Mouse (Mus musculus) forebrain, embryonic 13.5 days (tissue): ENCODE data around the gene Galp. TPM values are rescaled to one million over a fixed set of nuclear protein-coding genes. Genes with fewer than 3 reads are reported as not detected.
"Not testable (repeated sequence)": the region's sequence is repeated elsewhere in the genome, so short reads cannot be mapped to it uniquely, and the experiment has no call there.

ENCODE experiments used
- ATAC-seq: fragments of 200-750 bp; cut with Nextera tagmentation; 2 replicates; pipeline ENCODE4 v1.8.0; 2017
- H3K27ac ChIP-seq: fragments of 300-500 bp; sonication (generic); 2 replicates; pipeline ENCODE4 v1.5.1; 2015; ENCODE audit warnings: inconsistent platforms, mild to moderate bottlenecking, moderate library complexity
- H3K27me3 ChIP-seq: fragments of 300-500 bp; sonication (generic); 2 replicates; pipeline ENCODE4 v1.6.1; 2015; ENCODE audit warnings: mild to moderate bottlenecking, inconsistent platforms
- H3K36me3 ChIP-seq: fragments of 300-500 bp; sonication (generic); 2 replicates; pipeline ENCODE4 v1.6.1; 2015; ENCODE audit warnings: mild to moderate bottlenecking, inconsistent platforms; ENCODE audit not compliant: poor library complexity, severe bottlenecking
- H3K4me1 ChIP-seq: fragments of 300-500 bp; sonication (generic); 2 replicates; pipeline ENCODE4 v1.6.1; 2015; ENCODE audit warnings: inconsistent platforms
- H3K4me2 ChIP-seq: fragments of 300-500 bp; sonication (generic); 2 replicates; pipeline ENCODE4 v1.6.1; 2015; ENCODE audit warnings: inconsistent platforms, mild to moderate bottlenecking, moderate library complexity
- H3K4me3 ChIP-seq: fragments of 300-500 bp; sonication (generic); 2 replicates; pipeline ENCODE4 v1.5.1; 2015; ENCODE audit warnings: mild to moderate bottlenecking, inconsistent platforms
- H3K9ac ChIP-seq: fragments of 300-500 bp; sonication (generic); 2 replicates; pipeline ENCODE4 v1.6.1; 2015; ENCODE audit warnings: mild to moderate bottlenecking, inconsistent platforms
- H3K9me3 ChIP-seq: fragments of 300-500 bp; sonication (generic); replicated peaks from 2 replicates; pipeline ENCODE4 v1.6.1; 2016; ENCODE audit warnings: inconsistent platforms
- WGBS: fragments of 180-500 bp; shearing (Covaris S2); methylation state at CpG from one replicate; pipeline ENCODE4 v1.1.7; 2015; 5-methylcytosine and 5-hydroxymethylcytosine counted together
- polyA plus RNA-seq: library from polyadenylated mRNA; unstranded; fragments of >200 nt; fragmentation: Nextera tagmentation; extraction: Ambion mirVana; gene quantifications from 2 replicates; pipeline ENCODE4 v1.2.1, GENCODE M21; 2015

Galp gene
- polyA plus RNA-seq, 1 experiment from 2014 or later = not detected

DNA sequence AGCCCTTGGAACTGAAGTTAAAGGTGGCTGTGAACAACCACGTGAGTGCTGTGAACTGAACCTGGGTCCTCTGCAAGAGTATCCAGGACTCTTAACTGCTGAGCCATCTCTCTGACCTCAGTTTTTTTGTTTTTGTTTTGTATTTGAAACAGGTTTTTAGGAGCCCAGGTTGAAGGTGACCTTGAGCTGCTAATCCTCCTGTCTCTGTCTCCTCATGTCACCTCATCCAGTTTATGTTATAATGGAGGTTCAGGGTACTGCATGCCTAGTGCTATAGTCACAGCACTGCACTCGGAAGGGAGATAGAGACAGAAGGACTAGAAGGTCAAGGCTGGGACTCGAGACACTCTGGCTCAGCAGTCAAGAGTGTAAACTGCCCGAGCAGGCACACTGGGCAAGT lies 34.7 kb upstream of the Galp start:
- 84% methylated on average over 4 of the region's 4 CpGs for WGBS
- no peak for ATAC-seq

DNA sequence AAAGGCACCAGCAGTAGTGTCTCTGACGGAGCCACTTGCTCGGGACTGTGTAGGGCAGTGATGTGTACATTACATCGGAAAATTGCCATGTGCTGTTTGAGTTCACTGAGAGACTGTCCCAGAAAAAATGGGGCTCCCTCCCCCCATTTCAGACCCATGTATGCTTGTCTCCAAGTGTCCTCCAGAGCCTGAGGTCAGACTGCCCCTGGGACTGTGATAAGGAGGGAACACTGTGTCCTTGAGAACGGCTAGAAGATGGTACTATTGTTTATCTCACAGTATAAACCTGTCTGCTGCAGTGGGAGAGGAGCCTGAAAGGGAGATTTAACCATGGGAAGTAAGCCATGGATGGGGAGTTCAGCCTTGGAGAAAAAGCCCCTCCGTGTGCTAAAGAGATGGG lies 32.2 kb upstream of the Galp start:
- 68% methylated on average over 5 of the region's 5 CpGs for WGBS
- no peaks in the 10 kb centered on the region for H3K4me1 ChIP-seq
- no peaks in the 10 kb centered on the region for H3K27me3 ChIP-seq
- H3K27ac ChIP-seq = no peak overlapping the region
- H3K4me3 ChIP-seq = no peak overlapping the region
- no peak for ATAC-seq
- no peak overlapping the region for H3K4me2 ChIP-seq
- no peaks in the 10 kb centered on the region for H3K36me3 ChIP-seq
- H3K9ac ChIP-seq = no peak overlapping the region
- H3K9me3 ChIP-seq = no peaks in the 10 kb centered on the region

More for the DNA sequence above, 34.7 kb upstream of the Galp start:
- no peaks in the 10 kb centered on the region for H3K36me3 ChIP-seq
- no peak overlapping the region for H3K9ac ChIP-seq
- H3K4me2 ChIP-seq = no peak overlapping the region
- H3K27me3 ChIP-seq = no peaks in the 10 kb centered on the region
- H3K27ac ChIP-seq = no peak overlapping the region
- no peaks in the 10 kb centered on the region for H3K9me3 ChIP-seq
- no peak overlapping the region for H3K4me3 ChIP-seq
- H3K4me1 ChIP-seq = no peaks in the 10 kb centered on the region

DNA sequence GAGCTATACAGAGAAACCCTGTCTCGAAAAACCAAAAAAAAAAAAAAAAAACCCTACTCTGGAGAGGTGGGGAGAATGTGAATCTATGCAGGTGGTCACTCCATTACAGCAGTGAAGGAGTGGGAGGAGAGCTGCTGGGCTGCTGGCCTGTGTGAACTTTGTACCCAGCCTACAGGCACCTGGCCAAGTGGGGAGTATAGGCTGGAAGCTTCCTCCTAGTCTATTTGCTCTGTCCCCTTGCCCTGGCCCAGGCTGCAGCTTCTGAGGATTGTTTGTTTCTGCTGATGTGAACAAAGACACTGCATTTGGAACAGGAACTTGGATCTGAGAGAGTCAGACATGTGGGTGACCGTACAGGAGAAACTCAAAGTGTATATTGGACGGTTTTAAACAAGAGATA lies 27.5 kb upstream of the Galp start:
- H3K4me1 ChIP-seq = peaks cover 15% of the 10 kb centered on the region
- peaks cover 4% of the 10 kb centered on the region; the same call in 1 of the 2 replicates for H3K36me3 ChIP-seq
- H3K4me2 ChIP-seq = no peak overlapping the region
- 72% methylated on average over 3 of the region's 3 CpGs for WGBS
- no peak for ATAC-seq
- no peaks in the 10 kb centered on the region for H3K9me3 ChIP-seq
- H3K27me3 ChIP-seq = no peaks in the 10 kb centered on the region
- no peak overlapping the region for H3K4me3 ChIP-seq
- H3K27ac ChIP-seq = no peak overlapping the region
- no peak overlapping the region for H3K9ac ChIP-seq

DNA sequence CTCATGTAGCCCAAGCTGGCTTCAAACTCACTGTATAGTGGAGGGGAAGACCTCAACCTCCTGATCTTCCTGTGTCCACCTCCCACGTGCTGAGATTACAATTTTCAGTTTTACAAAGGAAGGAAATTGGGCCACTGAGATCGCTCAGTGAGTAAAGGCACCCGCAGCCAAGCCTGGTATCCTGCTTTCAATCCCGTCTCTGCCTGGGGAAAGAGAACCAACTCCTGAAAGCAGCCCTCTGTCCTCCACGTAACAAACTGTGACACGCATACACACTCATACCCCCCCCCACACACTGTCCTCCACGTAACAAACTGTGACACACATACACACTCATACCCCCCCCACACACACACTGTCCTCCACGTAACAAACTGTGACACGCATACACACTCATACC lies 26.5 kb upstream of the Galp start:
- 89% methylated on average over 9 of the region's 9 CpGs for WGBS
- peaks cover 14% of the 10 kb centered on the region; the same call in 1 of the 2 replicates for H3K36me3 ChIP-seq
- peaks cover 15% of the 10 kb centered on the region for H3K4me1 ChIP-seq
- H3K27me3 ChIP-seq = no peaks in the 10 kb centered on the region
- H3K9me3 ChIP-seq = no peaks in the 10 kb centered on the region
- H3K4me2 ChIP-seq = no peak overlapping the region
- no peak for ATAC-seq
- no peak overlapping the region for H3K27ac ChIP-seq
- H3K9ac ChIP-seq = no peak overlapping the region
- no peak overlapping the region for H3K4me3 ChIP-seq

DNA sequence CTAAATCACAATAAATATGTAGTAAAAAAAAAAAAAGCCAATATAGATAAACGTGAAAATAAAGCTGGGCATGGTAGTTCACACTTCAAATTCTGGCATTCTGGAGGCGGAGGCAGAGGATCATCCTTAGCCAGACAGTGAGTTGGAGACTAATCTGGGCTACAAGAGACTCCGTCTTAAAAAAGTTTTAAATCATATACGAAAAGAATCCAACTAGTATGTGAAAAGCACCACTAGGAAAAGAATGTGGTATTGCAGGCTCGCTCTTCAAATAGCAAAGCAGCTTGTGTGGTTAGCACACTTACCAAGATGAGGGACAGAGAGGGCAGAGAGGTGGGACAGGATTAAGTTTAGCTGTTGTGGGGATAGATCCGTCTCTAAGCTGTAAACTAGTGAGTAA lies 26.0 kb upstream of the Galp start:
- Histone ChIP-seq H3K4me3 (peak overlapping the region; percentile 58; the same call in 1 of the 2 replicates), H3K4me2 (peak overlapping the region; percentile 77), H3K4me1 (peaks cover 15% of the 10 kb centered on the region), H3K36me3 (peaks cover 18% of the 10 kb centered on the region; the same call in 1 of the 2 replicates), H3K27me3 (no peaks in the 10 kb centered on the region), H3K9ac (peak overlapping the region; percentile 68), H3K9me3 (no peaks in the 10 kb centered on the region), H3K27ac (peak overlapping the region; percentile 82; the same call in 1 of the 2 replicates)
- 46% methylated on average over 6 of the region's 6 CpGs for WGBS
- no peak for ATAC-seq

DNA sequence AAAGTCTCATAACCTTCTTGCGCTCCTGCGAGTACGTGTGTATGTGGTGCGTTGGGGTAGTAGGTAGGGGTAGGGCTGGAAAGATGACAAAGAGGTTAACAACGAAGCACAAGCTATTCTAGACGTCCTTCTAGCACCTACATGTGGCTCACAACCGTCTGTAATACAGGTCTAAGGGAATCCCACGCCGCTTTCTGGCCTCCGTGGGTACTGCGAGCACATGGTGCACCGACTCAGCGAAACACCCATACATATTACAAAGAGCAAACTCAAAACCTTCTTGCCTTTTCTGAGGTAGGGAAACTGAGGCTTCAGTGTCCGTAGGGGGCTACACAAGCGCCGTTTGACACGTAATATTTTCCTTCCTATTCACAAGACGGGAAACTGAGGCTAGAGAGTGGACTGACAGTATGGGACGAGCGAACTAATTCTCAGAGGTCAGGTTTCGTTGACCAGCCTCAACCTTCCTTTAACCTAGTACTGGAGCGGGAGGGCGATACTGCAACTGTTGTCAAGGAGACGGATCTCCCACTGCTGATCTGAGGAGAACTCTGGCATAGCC lies 25.4 kb upstream of the Galp start:
- peak overlapping the region; percentile 77 for H3K4me2 ChIP-seq
- ATAC-seq = peak; percentile 44
- H3K4me3 ChIP-seq = peak overlapping the region; percentile 58
- no peaks in the 10 kb centered on the region for H3K9me3 ChIP-seq
- peaks cover 20% of the 10 kb centered on the region; the same call in 1 of the 2 replicates for H3K36me3 ChIP-seq
- H3K27ac ChIP-seq = peak overlapping the region; percentile 82
- WGBS = under 1% methylated on average over 24 of the region's 24 CpGs
- H3K9ac ChIP-seq = peak overlapping the region; percentile 68
- H3K27me3 ChIP-seq = no peaks in the 10 kb centered on the region
- H3K4me1 ChIP-seq = peaks cover 15% of the 10 kb centered on the region

DNA sequence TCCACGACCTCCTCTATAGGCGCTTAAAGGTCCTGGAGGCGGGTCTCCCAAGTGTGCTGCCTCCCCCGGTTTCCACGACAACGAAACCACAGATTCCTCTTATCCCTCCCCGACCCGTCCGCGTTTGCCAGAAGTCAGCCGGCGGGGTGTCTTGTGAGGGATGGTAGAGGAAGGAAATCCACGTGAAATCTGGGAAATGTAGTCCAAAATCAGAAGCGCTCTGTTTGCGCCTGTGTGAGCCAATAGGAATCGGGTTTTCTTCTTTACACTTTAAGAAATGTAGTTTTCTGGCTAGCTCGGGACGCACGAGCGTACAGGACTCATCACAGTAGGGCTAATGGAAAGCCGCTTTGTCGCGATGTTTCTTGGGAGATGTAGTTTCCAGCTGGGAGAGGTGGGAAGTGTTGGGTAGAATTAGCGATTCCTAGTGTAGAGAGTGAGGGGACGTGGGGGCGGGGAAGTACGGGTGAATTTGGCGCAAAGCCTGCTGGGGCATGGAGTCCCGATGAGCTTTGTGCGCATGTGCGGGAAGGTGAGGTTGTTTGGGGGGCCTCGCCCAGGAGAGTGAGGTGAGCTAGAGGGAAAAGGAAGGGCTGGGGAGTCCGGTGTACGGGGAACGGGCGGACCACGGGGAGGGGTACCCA lies 24.8 kb upstream of the Galp start, which contains the start of gene Zfp444:
Gene Zfp444, plus strand, starts transcription at position 221 of the 644 bp plus-strand sequence.
- Histone ChIP-seq H3K36me3 (peaks cover 20% of the 10 kb centered on the region; the same call in 1 of the 2 replicates), H3K4me3 (peak within 1 kb of the TSS; percentile 58), H3K4me1 (peaks cover 15% of the 10 kb centered on the region), H3K9me3 (no peaks in the 10 kb centered on the region), H3K9ac (peak within 1 kb of the TSS; percentile 74), H3K27ac (peak within 1 kb of the TSS; percentile 82), H3K4me2 (peak within 1 kb of the TSS; percentile 77), H3K27me3 (no peaks in the 10 kb centered on the region)
- under 1% methylated on average over 37 of the region's 37 CpGs for WGBS
- peak; percentile 96 for ATAC-seq

DNA sequence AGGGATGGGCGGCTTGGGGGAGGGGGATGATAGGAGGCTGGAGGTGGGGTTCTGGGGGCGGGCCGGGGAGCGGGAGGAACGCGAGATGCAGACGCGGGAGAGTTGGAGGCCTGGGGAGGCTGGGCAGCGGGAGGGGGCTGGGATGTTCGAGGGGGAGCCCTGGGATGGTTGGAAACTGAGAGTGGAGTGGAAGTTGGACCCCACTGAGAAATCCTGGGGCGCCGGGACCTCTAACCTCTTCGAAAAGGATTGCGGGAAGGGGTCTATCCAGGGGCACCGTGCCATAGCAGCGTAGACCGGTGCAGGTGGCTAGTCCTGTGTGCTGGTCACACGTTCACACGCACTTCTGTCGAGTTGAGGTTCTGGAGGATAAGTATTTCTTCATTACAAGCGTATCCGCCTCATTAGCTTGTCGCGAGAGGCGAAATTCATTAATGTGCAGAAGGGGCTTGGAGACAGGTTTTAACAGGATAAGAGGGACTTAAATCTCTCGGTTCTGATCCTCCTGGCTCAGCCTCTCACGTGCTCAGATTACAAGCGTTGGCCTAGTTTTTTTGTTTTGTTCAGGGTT lies 24.1 kb upstream of the Galp start:
- peak overlapping the region; percentile 58 for H3K4me3 ChIP-seq
- H3K4me2 ChIP-seq = peak overlapping the region; percentile 77
- ATAC-seq = peak; percentile 28
- H3K27ac ChIP-seq = peak overlapping the region; percentile 44
- H3K9me3 ChIP-seq = no peaks in the 10 kb centered on the region
- peak overlapping the region; percentile 74 for H3K9ac ChIP-seq
- no peaks in the 10 kb centered on the region for H3K27me3 ChIP-seq
- H3K4me1 ChIP-seq = peaks cover 15% of the 10 kb centered on the region
- WGBS = under 1% methylated on average over 27 of the region's 28 CpGs
- peaks cover 20% of the 10 kb centered on the region; the same call in 1 of the 2 replicates for H3K36me3 ChIP-seq

DNA sequence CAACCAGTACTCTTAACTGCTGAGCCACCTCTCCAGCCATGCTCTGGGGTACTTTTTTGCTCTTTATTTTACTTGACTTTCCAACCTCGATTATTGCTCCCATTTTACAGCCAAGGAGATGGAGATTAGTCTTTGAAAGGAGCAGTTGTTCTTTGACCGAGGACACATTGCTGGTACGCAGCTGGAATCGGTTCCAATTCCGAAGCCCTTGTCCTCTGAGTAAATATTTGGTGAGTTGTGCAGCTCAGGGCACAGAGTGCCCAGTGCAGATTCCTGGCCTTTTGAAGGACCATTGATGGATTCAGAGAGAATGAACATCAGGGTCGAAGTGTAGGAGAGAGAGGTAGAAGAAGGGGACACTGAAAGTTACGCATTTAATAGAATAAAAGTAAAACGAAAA lies 23.0 kb upstream of the Galp start:
- H3K27ac ChIP-seq = no peak overlapping the region
- no peaks in the 10 kb centered on the region for H3K27me3 ChIP-seq
- H3K9ac ChIP-seq = no peak overlapping the region; the same call in 1 of the 2 replicates
- H3K9me3 ChIP-seq = no peaks in the 10 kb centered on the region
- peaks cover 22% of the 10 kb centered on the region; the same call in 1 of the 2 replicates for H3K36me3 ChIP-seq
- ATAC-seq = no peak
- no peak overlapping the region for H3K4me3 ChIP-seq
- no peak overlapping the region for H3K4me2 ChIP-seq
- 93% methylated on average over 8 of the region's 8 CpGs for WGBS
- H3K4me1 ChIP-seq = peaks cover 15% of the 10 kb centered on the region

DNA sequence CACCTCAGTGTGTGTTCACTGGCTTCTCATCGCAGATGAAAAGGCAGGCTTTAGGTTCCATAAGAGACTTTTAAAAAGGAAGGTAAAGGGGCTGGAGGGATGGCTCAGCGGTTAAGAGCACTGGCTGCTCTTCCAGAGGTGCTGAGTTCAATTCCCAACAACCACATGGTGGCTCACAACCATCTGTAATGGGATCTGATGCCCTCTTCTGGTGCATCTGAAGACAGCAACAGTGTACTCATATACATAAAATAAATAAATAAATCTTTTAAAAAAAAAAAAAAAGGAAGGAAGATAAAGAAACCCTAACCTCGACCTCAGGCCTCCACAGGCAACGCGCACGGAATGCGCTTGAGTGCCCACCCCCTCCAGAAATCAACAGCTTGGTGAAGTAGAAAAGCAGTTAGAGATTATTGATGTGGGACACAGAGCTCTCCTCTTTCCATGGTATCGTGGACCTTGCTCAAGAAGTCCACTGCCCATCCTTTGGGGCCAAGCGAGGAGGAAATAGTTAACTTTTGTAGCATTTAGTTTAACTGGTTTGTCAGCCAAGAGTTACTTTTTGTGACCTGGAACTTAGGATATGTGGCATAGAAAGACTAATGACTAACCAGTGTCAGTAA lies 22.4 kb upstream of the Galp start:
- not testable (repeated sequence) for H3K27me3 ChIP-seq, H3K4me2 ChIP-seq, H3K9ac ChIP-seq, ATAC-seq, H3K27ac ChIP-seq, H3K4me3 ChIP-seq, H3K9me3 ChIP-seq
- peaks cover 15% of the 10 kb centered on the region for H3K4me1 ChIP-seq
- peaks cover 26% of the 10 kb centered on the region; the same call in 1 of the 2 replicates for H3K36me3 ChIP-seq
- WGBS = 95% methylated on average over 9 of the region's 9 CpGs

DNA sequence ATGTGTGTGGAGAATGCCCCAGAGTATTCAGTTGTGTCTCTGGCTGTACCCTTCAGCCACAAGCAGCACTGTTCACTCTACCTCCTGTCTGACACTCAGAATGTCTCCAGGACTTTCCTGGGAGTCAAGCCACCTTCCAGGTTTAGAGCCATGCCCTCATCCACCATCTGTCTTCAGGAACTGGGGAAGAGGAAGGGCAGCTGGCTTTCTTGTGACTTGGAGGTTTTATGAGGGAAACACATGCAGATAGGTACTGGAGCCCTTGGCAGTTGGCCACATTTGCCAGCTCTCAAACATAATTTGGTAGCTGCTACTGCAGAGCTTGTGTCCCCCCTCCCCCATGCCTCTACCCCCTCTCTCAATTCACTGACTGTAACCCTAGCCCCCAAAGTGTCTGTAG lies 17.9 kb upstream of the Galp start:
- H3K9ac ChIP-seq = no peak overlapping the region
- no peak overlapping the region for H3K4me3 ChIP-seq
- H3K27me3 ChIP-seq = no peaks in the 10 kb centered on the region
- H3K9me3 ChIP-seq = no peaks in the 10 kb centered on the region
- H3K4me1 ChIP-seq = 0 out of 2 replicates have a peak, but pooled peaks cover 2% of the 10 kb centered on the region
- peaks cover 35% of the 10 kb centered on the region for H3K36me3 ChIP-seq
- no peak overlapping the region for H3K4me2 ChIP-seq
- H3K27ac ChIP-seq = no peak overlapping the region
- no peak for ATAC-seq

DNA sequence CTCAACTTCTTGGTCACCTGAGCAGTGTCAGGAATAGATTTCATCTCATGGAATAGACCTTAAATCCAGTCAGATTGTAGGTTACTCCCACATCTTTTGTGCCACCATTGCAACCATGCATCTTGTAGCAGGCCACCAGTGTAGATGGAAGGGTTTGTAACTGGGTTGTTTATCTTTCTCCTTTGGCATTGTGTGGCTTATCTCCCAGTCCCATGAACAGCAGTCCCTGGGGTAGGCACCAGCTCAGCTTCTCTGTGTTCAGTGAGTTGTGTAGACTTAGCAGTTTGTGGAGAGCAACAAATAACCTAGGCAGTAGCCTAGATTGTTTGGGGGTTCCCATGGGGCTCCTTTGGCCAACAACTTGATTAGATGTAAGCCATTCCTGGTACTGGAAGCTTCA lies 14.0 kb upstream of the Galp start:
- no peaks in the 10 kb centered on the region for H3K27me3 ChIP-seq
- H3K4me1 ChIP-seq = no peaks in the 10 kb centered on the region
- H3K4me3 ChIP-seq = no peak overlapping the region
- peaks cover 53% of the 10 kb centered on the region for H3K36me3 ChIP-seq
- H3K9ac ChIP-seq = no peak overlapping the region
- H3K9me3 ChIP-seq = no peaks in the 10 kb centered on the region
- H3K4me2 ChIP-seq = no peak overlapping the region
- no peak overlapping the region for H3K27ac ChIP-seq
- no peak for ATAC-seq
